Mouse (Mus musculus): ENCODE results near the gene Chd3.
"Not testable (repeated sequence)": the region's sequence is repeated elsewhere in the genome, so short reads cannot be mapped to it uniquely, and the experiment has no call there.

- not testable (repeated sequence) for TF ChIP-seq CTCF, EP300 (IDR thresholded peaks at IDR 0.05; ENCODE audit: low read depth)
Measured at GRCm38 (mm10) chr11:69395235-69395633, 26.0 kb upstream of the Chd3 start, which contains the start of the genes Naa38 and Cyb5d1.
